Mouse (Mus musculus) CH12.LX (cell line): ENCODE measurements around the gene Smyd4. TPM values are rescaled to one million over a fixed set of nuclear protein-coding genes. Genes with fewer than 3 reads are reported as not detected.

ENCODE experiments used
- DNase-seq: peaks from one replicate; pipeline ENCODE4 v3.0.0-alpha.2; 2013; ENCODE audit errors: extremely low read depth
- H3K27ac ChIP-seq: 2 replicates; pipeline ENCODE4 v1.5.1; 2012; ENCODE audit warnings: low read depth, mild to moderate bottlenecking, control low read depth, moderate library complexity; ENCODE audit not compliant: insufficient read depth
- H3K27me3 ChIP-seq: replicated peaks from 2 replicates; pipeline ENCODE3; 2012; ENCODE audit warnings: inconsistent platforms
- H3K36me3 ChIP-seq, 2 experiments: replicated peaks in 1 of 2; 2 replicates each; pipeline versions ENCODE3 to v1.6.1; 2012; ENCODE audit warnings: inconsistent platforms in 1 of 2, low read length in 1 of 2, mild to moderate bottlenecking in 1 of 2, mixed read lengths in 1 of 2, moderate library complexity in 1 of 2; ENCODE audit not compliant: control insufficient read depth in 1 of 2, insufficient read depth in 1 of 2
- H3K4me1 ChIP-seq, 2 experiments: 2 replicates each; pipeline ENCODE4 v1.6.1; 2012; ENCODE audit warnings: inconsistent platforms in 1 of 2, moderate library complexity in 1 of 2; ENCODE audit not compliant: insufficient read depth in 2 of 2, control insufficient read depth in 1 of 2
- H3K4me2 ChIP-seq: 2 replicates; pipeline ENCODE4 v1.6.1; 2012; ENCODE audit warnings: low read depth, mild to moderate bottlenecking, control low read depth; ENCODE audit not compliant: poor library complexity, insufficient read depth, severe bottlenecking
- H3K4me3 ChIP-seq, 3 experiments: fragments of 150-350 bp in 1 of 3; sonication (generic) in 1 of 3; replicated peaks in 1 of 3; 2 replicates each; pipeline versions ENCODE3 to v1.5.1; 2011 to 2012; ENCODE audit warnings: low read depth in 2 of 3, low read length in 2 of 3, mild to moderate bottlenecking in 2 of 3, moderate library complexity in 2 of 3, control low read depth in 1 of 3, improper control_type of control experiment in 1 of 3, inconsistent platforms in 1 of 3, mixed read lengths in 1 of 3; ENCODE audit not compliant: poor library complexity in 1 of 3
- H3K79me2 ChIP-seq: replicated peaks from 2 replicates; pipeline ENCODE4 v1.6.1; 2012; ENCODE audit warnings: mild to moderate bottlenecking, moderate library complexity; ENCODE audit not compliant: control insufficient read depth, poor library complexity, insufficient read depth, severe bottlenecking; ENCODE audit errors: extremely low read depth
- H3K9ac ChIP-seq: 2 replicates; pipeline ENCODE4 v1.6.1; 2012; ENCODE audit warnings: low read depth, mild to moderate bottlenecking, control low read depth, moderate library complexity; ENCODE audit not compliant: insufficient read depth
- H3K9me3 ChIP-seq: replicated peaks from 2 replicates; pipeline ENCODE3; 2012; ENCODE audit warnings: low read length, inconsistent platforms, mixed read lengths
- BHLHE40 ChIP-seq: IDR thresholded peaks from 2 replicates; pipeline ENCODE4 v1.6.1; 2011; ENCODE audit warnings: mild to moderate bottlenecking, low read depth, low read length, improper control_type of control experiment
- CHD1 ChIP-seq: IDR thresholded peaks from 2 replicates; pipeline ENCODE4 v1.6.1; 2012; ENCODE audit warnings: low read depth, low read length, improper control_type of control experiment, inconsistent platforms
- CHD2 ChIP-seq: IDR thresholded peaks from 2 replicates; pipeline ENCODE4 v1.6.1; 2011; ENCODE audit warnings: low read length, improper control_type of control experiment
- CTCF ChIP-seq, 2 experiments: IDR thresholded peaks in 1 of 2; conservative IDR thresholded peaks in 1 of 2; 2 replicates each; pipeline ENCODE4 v1.5.1; 2011 to 2012; ENCODE audit warnings: low read depth in 2 of 2, low read length in 2 of 2, improper control_type of control experiment in 1 of 2, inconsistent platforms in 1 of 2, mild to moderate bottlenecking in 1 of 2, moderate library complexity in 1 of 2
- E2F4 ChIP-seq: IDR thresholded peaks from 2 replicates; pipeline ENCODE4 v1.6.1; 2011; ENCODE audit warnings: low read depth, low read length, improper control_type of control experiment; ENCODE audit not compliant: insufficient replicate concordance
- ELF1 ChIP-seq: IDR thresholded peaks from 2 replicates; pipeline ENCODE4 v1.6.1; 2014; ENCODE audit warnings: low read depth, mild to moderate bottlenecking, inconsistent platforms, low read length, improper control_type of control experiment
- EP300 ChIP-seq: IDR thresholded peaks from 2 replicates; pipeline ENCODE4 v1.6.1; 2011; ENCODE audit warnings: low read length, improper control_type of control experiment
- ETS1 ChIP-seq: conservative IDR thresholded peaks from 2 replicates; pipeline ENCODE4 v1.6.1; 2012; ENCODE audit warnings: low read depth, mild to moderate bottlenecking, inconsistent platforms, low read length, improper control_type of control experiment, moderate library complexity
- GABPA ChIP-seq: IDR thresholded peaks from 2 replicates; pipeline ENCODE4 v1.6.1; 2012; ENCODE audit warnings: low read depth, low read length, improper control_type of control experiment, inconsistent platforms; ENCODE audit not compliant: insufficient replicate concordance
- HCFC1 ChIP-seq: IDR thresholded peaks from 2 replicates; pipeline ENCODE4 v1.6.1; 2012; ENCODE audit warnings: low read depth, mild to moderate bottlenecking, inconsistent platforms, low read length, improper control_type of control experiment
- IRF4 ChIP-seq: IDR thresholded peaks from 2 replicates; pipeline ENCODE4 v1.6.1; 2014; ENCODE audit warnings: low read depth, mild to moderate bottlenecking, inconsistent platforms, low read length, improper control_type of control experiment
- JUN ChIP-seq: IDR thresholded peaks from 2 replicates; pipeline ENCODE4 v1.6.1; 2011; ENCODE audit warnings: low read depth, mild to moderate bottlenecking, low read length, improper control_type of control experiment, moderate library complexity; ENCODE audit not compliant: insufficient read depth
- JUND ChIP-seq: conservative IDR thresholded peaks from 2 replicates; pipeline ENCODE4 v1.6.1; 2011; ENCODE audit warnings: low read depth, low read length, improper control_type of control experiment
- KAT2A ChIP-seq: IDR thresholded peaks from 2 replicates; pipeline ENCODE4 v1.6.1; 2012; ENCODE audit warnings: low read length, improper control_type of control experiment, inconsistent platforms; ENCODE audit not compliant: insufficient replicate concordance
- MAFK ChIP-seq: IDR thresholded peaks from 2 replicates; pipeline ENCODE4 v1.6.1; 2011; ENCODE audit warnings: low read length, improper control_type of control experiment; ENCODE audit not compliant: insufficient replicate concordance
- MAX ChIP-seq: IDR thresholded peaks from 2 replicates; pipeline ENCODE4 v1.6.1; 2011; ENCODE audit warnings: low read length, improper control_type of control experiment
- MAZ ChIP-seq: IDR thresholded peaks from 2 replicates; pipeline ENCODE4 v1.6.1; 2012; ENCODE audit warnings: low read depth, mild to moderate bottlenecking, inconsistent platforms, low read length, improper control_type of control experiment, moderate library complexity
- MEF2A ChIP-seq: IDR thresholded peaks from 2 replicates; pipeline ENCODE4 v1.6.1; 2014; ENCODE audit warnings: low read depth, mild to moderate bottlenecking, inconsistent platforms, low read length, improper control_type of control experiment, borderline replicate concordance
- MXI1 ChIP-seq: IDR thresholded peaks from 2 replicates; pipeline ENCODE4 v1.6.1; 2011; ENCODE audit warnings: mild to moderate bottlenecking, low read depth, low read length, improper control_type of control experiment
- MYC ChIP-seq: IDR thresholded peaks from 2 replicates; pipeline ENCODE4 v1.6.1; 2011; ENCODE audit warnings: low read depth, mild to moderate bottlenecking, improper control_type of control experiment, low read length
- NELFE ChIP-seq: IDR thresholded peaks from 2 replicates; pipeline ENCODE4 v1.6.1; 2011; ENCODE audit warnings: low read depth, low read length, improper control_type of control experiment
- NRF1 ChIP-seq: IDR thresholded peaks from 2 replicates; pipeline ENCODE4 v1.6.1; 2014; ENCODE audit warnings: low read depth, mild to moderate bottlenecking, inconsistent platforms, low read length, improper control_type of control experiment, moderate library complexity
- PAX5 ChIP-seq: IDR thresholded peaks from 2 replicates; pipeline ENCODE4 v1.6.1; 2012; ENCODE audit warnings: low read length, inconsistent platforms, mixed read lengths
- POLR2A ChIP-seq: IDR thresholded peaks from 2 replicates; pipeline ENCODE4 v1.6.1; 2011; ENCODE audit warnings: low read depth, mild to moderate bottlenecking, improper control_type of control experiment, low read length
- POLR2AphosphoS2 ChIP-seq: IDR thresholded peaks from 2 replicates; pipeline ENCODE4 v1.6.1; 2011; ENCODE audit warnings: low read depth, low read length, improper control_type of control experiment
- RAD21 ChIP-seq: IDR thresholded peaks from 2 replicates; pipeline ENCODE4 v1.6.1; 2011; ENCODE audit warnings: low read depth, mild to moderate bottlenecking, low read length, improper control_type of control experiment, moderate library complexity
- RCOR1 ChIP-seq: conservative IDR thresholded peaks from 2 replicates; pipeline ENCODE4 v1.6.1; 2012; ENCODE audit warnings: low read depth, mild to moderate bottlenecking, inconsistent platforms, low read length, improper control_type of control experiment
- SIN3A ChIP-seq: IDR thresholded peaks from 2 replicates; pipeline ENCODE4 v1.6.1; 2012; ENCODE audit warnings: low read length, improper control_type of control experiment, inconsistent platforms
- SMC3 ChIP-seq: IDR thresholded peaks from 2 replicates; pipeline ENCODE4 v1.6.1; 2011; ENCODE audit warnings: low read depth, low read length, improper control_type of control experiment
- TCF12 ChIP-seq: IDR thresholded peaks from 2 replicates; pipeline ENCODE4 v1.6.1; 2014; ENCODE audit warnings: low read depth, mild to moderate bottlenecking, inconsistent platforms, low read length, improper control_type of control experiment
- UBTF ChIP-seq: IDR thresholded peaks from 2 replicates; pipeline ENCODE4 v1.6.1; 2012; ENCODE audit warnings: low read depth, mild to moderate bottlenecking, inconsistent platforms, low read length, improper control_type of control experiment, moderate library complexity
- USF1 ChIP-seq: IDR thresholded peaks from 2 replicates; pipeline ENCODE4 v1.6.1; 2014; ENCODE audit warnings: low read depth, mild to moderate bottlenecking, inconsistent platforms, low read length, improper control_type of control experiment
- USF2 ChIP-seq: conservative IDR thresholded peaks from 2 replicates; pipeline ENCODE4 v1.6.1; 2011; ENCODE audit warnings: low read depth, low read length, improper control_type of control experiment
- ZMIZ1 ChIP-seq: IDR thresholded peaks from 2 replicates; pipeline ENCODE4 v1.6.1; 2012; ENCODE audit warnings: low read depth, mild to moderate bottlenecking, inconsistent platforms, low read length, improper control_type of control experiment
- ZNF384 ChIP-seq: IDR thresholded peaks from 2 replicates; pipeline ENCODE4 v1.6.1; 2012; ENCODE audit warnings: low read depth, low read length, improper control_type of control experiment, inconsistent platforms
- dilution Hi-C: fragments of 300-500 bp; cut with MboI; formaldehyde crosslinking; loops from 2 replicates; pipeline ENCODE4 v1.14.3; 2020; ENCODE audit warnings: low sequenced_read_pairs; ENCODE audit not compliant: extremely low pct_unique_long_range_greater_than_20kb, extremely low pct_ligation_motif_present
- in situ Hi-C: fragments of 300-500 bp; cut with MboI; formaldehyde crosslinking; loops from 3 replicates; pipeline ENCODE4 v1.14.3; 2019; ENCODE audit warnings: low sequenced_read_pairs, low pct_ligation_motif_present, low pct_unique_long_range_greater_than_20kb, mixed read lengths
- polyA plus RNA-seq: library from polyadenylated mRNA; unstranded; fragments of >175 nt; gene quantifications from 2 replicates; pipeline ENCODE4 v1.2.1, GENCODE M21; 2012; ENCODE audit warnings: low read depth; ENCODE audit not compliant: insufficient read length
- total RNA-seq, 2 experiments: library from RNA; depleted of rRNA; stranded (reverse); fragments of 300-350 nt in 1 of 2; fragments of >200 nt in 1 of 2; gene quantifications; 2 replicates each; pipeline ENCODE4 v1.2.3; 2012 to 2014

Smyd4 gene
- total and polyA plus RNA-seq, 3 experiments: 11.8 to 15.4 (median 13.9) TPM

GRCm38 (mm10) chr11:75415994-75416393 lies 67.8 kb downstream of the Smyd4 start:
- peak overlapping the region; percentile 36 to 70 (median 57) for H3K4me3 ChIP-seq

GRCm38 (mm10) chr11:75420037-75420436 lies 71.8 kb downstream of the Smyd4 start:
- Histone ChIP-seq H3K79me2 (no peaks in the 10 kb centered on the region), H3K4me1 (peaks cover 20 to 45% of the 10 kb centered on the region in 2 experiments), H3K4me3 (no peak overlapping the region), H3K27ac (no peak overlapping the region), H3K4me2 (no peak overlapping the region), H3K9me3 (no peaks in the 10 kb centered on the region), H3K9ac (no peak overlapping the region), H3K27me3 (no peaks in the 10 kb centered on the region), H3K36me3 (peaks cover 0 to 14% of the 10 kb centered on the region in 2 experiments)
- no peak for TF ChIP-seq USF2
- dilution Hi-C loops (no loop called here), in situ Hi-C loops (no loop called here)
- DNase-seq: no peak

More at GRCm38 (mm10) chr11:75415994-75416393, 67.8 kb downstream of the Smyd4 start:
- DNase-seq: peak; percentile 67
- no peaks in the 10 kb centered on the region for H3K9me3 ChIP-seq
- no peaks in the 10 kb centered on the region for H3K27me3 ChIP-seq
- no peak for TF ChIP-seq USF2
- peak; percentile 55; the same call in 1 of the 2 replicates for TF ChIP-seq IRF4
- TF ChIP-seq EP300: peak; percentile 68
- no peak for TF ChIP-seq USF1
- peak; percentile 92 for TF ChIP-seq MAZ
- TF ChIP-seq KAT2A: no peak
- no peak for TF ChIP-seq RAD21
- peak; percentile 46; the same call in 1 of the 2 replicates for TF ChIP-seq JUN
- TF ChIP-seq ZNF384: no peak
- TF ChIP-seq E2F4: no peak
- no peak for TF ChIP-seq BHLHE40
- peak; percentile 32; the same call in 1 of the 2 replicates for TF ChIP-seq ELF1
- peak; percentile 15; the same call in 1 of the 2 replicates for TF ChIP-seq MAX
- TF ChIP-seq CHD2: no peak
- TF ChIP-seq PAX5: no peak
- TF ChIP-seq ZMIZ1: no peak
- TF ChIP-seq TCF12: peak; percentile 75
- TF ChIP-seq POLR2AphosphoS2: no peak
- 0 out of 2 replicates have a peak, but pooled peaks have one; percentile 33 for TF ChIP-seq MXI1
- 0 out of 2 replicates have a peak, but pooled peaks have one; percentile 20 for TF ChIP-seq MEF2A
- no peak; the same call in 1 of the 2 replicates for TF ChIP-seq CHD1
- peak; percentile 56; the same call in 1 of the 2 replicates for TF ChIP-seq SIN3A
- peak; percentile 64; the same call in 1 of the 2 replicates for TF ChIP-seq POLR2A
- TF ChIP-seq GABPA: no peak
- no peak for TF ChIP-seq MAFK
- TF ChIP-seq MYC: no peak; the same call in 1 of the 2 replicates
- TF ChIP-seq HCFC1: peak; percentile 49
- TF ChIP-seq SMC3: no peak
- peak; percentile 68 for TF ChIP-seq ETS1
- no peak for TF ChIP-seq RCOR1
- no peak for TF ChIP-seq UBTF
- no peak; the same call in 1 of the 2 replicates for TF ChIP-seq NELFE
- no peak for TF ChIP-seq CTCF (conservative IDR thresholded peaks at IDR 0.05 in 1 of 2, IDR thresholded peaks at IDR 0.05 in 1 of 2; ENCODE audit: low read depth in 2 of 2, low read length in 2 of 2)
- no peak; the same call in 1 of the 2 replicates for TF ChIP-seq JUND
- no peak for TF ChIP-seq NRF1
- peak overlapping the region; percentile 10 for H3K4me2 ChIP-seq
- in situ Hi-C loops (no loop called here), dilution Hi-C loops (no loop called here)
- peak overlapping the region; percentile 8 for H3K27ac ChIP-seq
- no peaks in the 10 kb centered on the region for H3K79me2 ChIP-seq
- peak overlapping the region; percentile 11 for H3K9ac ChIP-seq
- H3K36me3 ChIP-seq: peaks cover 0 to 17% of the 10 kb centered on the region in 2 experiments
- peaks cover 39 to 81% of the 10 kb centered on the region in 2 experiments for H3K4me1 ChIP-seq
